Mouse (Mus musculus) cerebellum, adult 2 months (tissue): ENCODE measurements around the gene Lbx1. TPM values are rescaled to one million over a fixed set of nuclear protein-coding genes. Genes with fewer than 3 reads are reported as not detected.
A peak's percentile ranks its signal among the peaks of the same experiment; 100 is the strongest.

Experiments
- DNase-seq, 2 experiments: peaks; one replicate each; pipeline ENCODE4 v3.0.0; 2021
- H3K27ac ChIP-seq: fragments of 200-500 bp; 2 replicates; pipeline ENCODE4 v1.5.1; 2012; ENCODE audit warnings: low read length, control low read depth, inconsistent platforms; ENCODE audit not compliant: insufficient read depth
- H3K27me3 ChIP-seq: fragments of 200-500 bp; 2 replicates; pipeline ENCODE4 v1.6.1; 2012; ENCODE audit warnings: inconsistent platforms, mild to moderate bottlenecking, low read length, moderate library complexity; ENCODE audit not compliant: control insufficient read depth, insufficient read depth
- H3K4me1 ChIP-seq: fragments of 200-500 bp; 2 replicates; pipeline ENCODE4 v1.6.1; 2011; ENCODE audit warnings: low read length; ENCODE audit not compliant: control insufficient read depth, insufficient read depth
- H3K4me3 ChIP-seq: fragments of 200-500 bp; replicated peaks from 2 replicates; pipeline ENCODE3; 2011; ENCODE audit warnings: mild to moderate bottlenecking, low read depth, low read length, control low read depth; ENCODE audit not compliant: insufficient read depth
- CTCF ChIP-seq: fragments of 200-500 bp; IDR thresholded peaks from 2 replicates; pipeline ENCODE4 v1.5.1; 2011; ENCODE audit warnings: low read depth, mild to moderate bottlenecking, control low read depth, low read length, moderate library complexity, borderline replicate concordance; ENCODE audit not compliant: insufficient read depth
- POLR2A ChIP-seq: fragments of 200-500 bp; IDR thresholded peaks from 2 replicates; pipeline ENCODE4 v1.6.1; 2011; ENCODE audit warnings: low read length, control low read depth, borderline replicate concordance; ENCODE audit not compliant: insufficient read depth
- WGBS: fragments of 180-500 bp; shearing (Covaris S2); methylation state at CpG from one replicate; pipeline ENCODE4 v1.1.7; 2018; 5-methylcytosine and 5-hydroxymethylcytosine counted together
- polyA plus RNA-seq: library from polyadenylated mRNA; depleted of rRNA; stranded (reverse); fragments of >200 nt; gene quantifications from 2 replicates; pipeline ENCODE4 v1.2.3, GENCODE M21; 2012; rRNA removed

Gene Lbx1
- 5.4 and 6.0 TPM in 2 replicates for polyA plus RNA-seq

DNA sequence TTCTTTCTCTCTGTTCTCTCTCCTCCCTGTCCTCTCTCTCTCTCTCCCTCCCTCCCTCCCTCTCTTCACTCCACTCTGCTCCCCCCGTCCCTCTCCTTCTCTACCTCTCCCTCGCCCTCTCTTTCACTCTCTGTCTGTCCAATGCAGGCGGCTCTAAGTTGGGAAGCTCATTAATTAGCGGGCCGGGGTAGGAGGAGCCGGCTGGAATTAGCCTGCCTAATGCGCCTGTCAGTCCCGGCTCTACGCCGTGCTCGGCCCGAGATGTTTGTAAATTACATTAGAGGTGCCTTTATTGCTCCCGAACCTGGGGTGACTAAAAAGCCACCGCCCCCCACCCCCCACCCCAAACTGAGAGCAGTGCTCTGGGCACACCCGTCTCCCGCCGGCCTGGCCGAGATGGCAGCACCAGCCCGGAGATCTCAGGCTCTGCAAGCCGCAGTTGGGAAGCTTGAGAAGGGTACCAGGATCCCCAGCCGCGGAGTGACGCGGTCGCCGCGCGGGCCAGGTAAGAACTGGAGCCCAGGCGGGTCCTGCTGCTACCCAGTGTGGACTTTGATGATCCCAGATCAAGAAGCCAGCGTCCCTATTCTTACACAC lies at the start of gene Lbx1:
TSS of gene Lbx1 (minus strand) at position 47 of the 597 bp plus-strand sequence.
- Histone ChIP-seq H3K27ac (no peak within 1 kb of the TSS), H3K4me3 (no peak within 1 kb of the TSS), H3K27me3 (peaks cover 37% of the 10 kb centered on the region; the same call in 1 of the 2 replicates), H3K4me1 (no peaks in the 10 kb centered on the region)
- DNase-seq = peak in 1 of 2 experiments; percentile 36
- TF ChIP-seq CTCF (no peak), POLR2A (no peak)
- WGBS = 2% methylated on average over 30 of the region's 30 CpGs

DNA sequence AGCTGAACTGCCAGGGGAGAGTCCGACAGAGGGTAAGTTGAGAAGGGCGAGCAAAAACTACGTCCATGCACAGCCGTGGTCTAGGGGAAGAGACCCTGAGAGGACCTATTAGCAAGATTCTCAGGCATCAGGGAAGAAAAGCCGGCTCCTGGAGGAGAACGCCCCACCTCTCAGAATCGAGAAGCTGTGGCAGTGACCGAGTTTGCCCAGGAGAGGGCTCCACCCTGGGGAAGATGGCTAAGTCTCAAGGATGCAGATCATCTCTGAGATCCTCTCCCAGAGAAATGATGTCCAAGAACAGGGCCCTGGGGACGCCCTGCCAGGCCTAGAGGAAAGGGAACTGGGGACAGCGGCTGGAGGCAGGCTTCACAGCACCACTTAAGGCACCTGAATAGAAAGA lies 47.7 kb upstream of the Lbx1 start:
- H3K4me1 ChIP-seq = no peaks in the 10 kb centered on the region
- no peak overlapping the region for H3K4me3 ChIP-seq
- 9% methylated on average over 10 of the region's 10 CpGs for WGBS
- TF ChIP-seq POLR2A (no peak), CTCF (peak; percentile 78)
- no peak overlapping the region for H3K27ac ChIP-seq
- H3K27me3 ChIP-seq = no peaks in the 10 kb centered on the region; the same call in 1 of the 2 replicates
- DNase-seq = peak; percentile 68 to 85

DNA sequence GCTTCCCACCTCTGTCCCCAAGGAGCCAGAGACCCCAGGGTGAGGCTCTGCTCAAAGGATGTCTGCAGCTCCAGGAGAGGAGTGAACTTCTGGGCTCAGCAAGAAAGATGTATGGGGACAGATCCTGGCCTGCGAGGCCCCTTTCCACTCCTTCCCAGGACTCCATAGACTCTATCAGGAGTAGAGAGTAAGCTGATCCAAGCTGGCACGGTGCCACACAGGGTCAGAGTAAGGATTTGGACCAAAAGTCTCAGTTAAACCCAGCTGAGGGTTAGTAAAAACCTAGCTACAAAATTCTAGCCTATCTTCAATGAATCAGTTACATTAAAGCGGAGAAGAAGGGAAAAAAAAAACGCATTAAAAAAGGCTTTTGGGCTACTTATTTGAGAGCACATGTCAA lies 40.6 kb upstream of the Lbx1 start:
- H3K4me1 ChIP-seq = no peaks in the 10 kb centered on the region
- TF ChIP-seq POLR2A (no peak), CTCF (no peak)
- H3K4me3 ChIP-seq = no peak overlapping the region
- H3K27ac ChIP-seq = no peak overlapping the region
- H3K27me3 ChIP-seq = no peaks in the 10 kb centered on the region
- 63% methylated on average over 4 of the region's 4 CpGs for WGBS
- no peak for DNase-seq

DNA sequence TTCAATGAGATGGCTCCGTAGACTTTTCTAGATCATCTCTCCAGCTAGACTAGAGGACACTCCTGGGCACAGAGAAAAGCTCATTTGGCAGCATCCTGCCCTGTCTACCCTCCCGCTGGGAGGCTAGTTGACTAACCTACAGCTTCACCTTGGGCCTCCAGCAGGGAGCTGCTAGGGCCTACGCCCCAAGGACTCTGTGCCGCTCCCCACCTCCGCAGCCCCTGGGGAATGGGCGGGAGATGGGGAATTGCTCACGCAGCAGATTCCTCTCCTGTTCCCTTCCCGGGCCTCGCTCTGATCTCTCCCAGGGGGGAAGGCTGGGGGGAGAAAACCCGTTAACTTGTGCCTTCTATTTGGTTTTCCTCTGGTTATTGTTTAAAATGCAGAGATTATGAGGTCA lies 36.4 kb upstream of the Lbx1 start:
- H3K4me3 ChIP-seq = no peak overlapping the region
- no peak overlapping the region for H3K27ac ChIP-seq
- TF ChIP-seq CTCF (no peak), POLR2A (no peak)
- 54% methylated on average over 10 of the region's 10 CpGs for WGBS
- no peak for DNase-seq
- no peaks in the 10 kb centered on the region for H3K4me1 ChIP-seq
- no peaks in the 10 kb centered on the region for H3K27me3 ChIP-seq

DNA sequence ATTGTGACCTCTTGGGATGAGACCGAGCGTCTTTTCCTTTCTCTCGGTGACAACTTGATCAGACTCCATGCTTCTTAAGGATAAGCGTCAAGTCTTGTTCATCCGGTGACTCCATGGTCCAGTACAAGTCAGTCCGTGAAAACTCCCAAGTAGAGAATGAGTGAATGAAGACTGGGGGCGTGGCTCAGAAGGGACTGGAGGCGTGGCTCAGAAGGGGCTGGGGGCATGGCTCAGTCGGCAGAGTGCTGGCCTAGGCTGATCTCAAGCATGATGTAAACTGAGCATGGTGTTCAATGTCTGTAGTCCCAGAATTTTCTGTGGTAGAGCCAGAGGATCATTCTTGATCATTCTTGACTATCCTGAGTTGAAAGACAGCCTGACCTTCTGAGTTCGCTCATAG lies 27.4 kb upstream of the Lbx1 start:
- no peak for TF ChIP-seq POLR2A
- TF ChIP-seq CTCF = no peak
- H3K27ac ChIP-seq = no peak overlapping the region
- no peak overlapping the region for H3K4me3 ChIP-seq
- no peak for DNase-seq
- H3K27me3 ChIP-seq = no peaks in the 10 kb centered on the region
- no peaks in the 10 kb centered on the region for H3K4me1 ChIP-seq
- 67% methylated on average over 10 of the region's 10 CpGs for WGBS

DNA sequence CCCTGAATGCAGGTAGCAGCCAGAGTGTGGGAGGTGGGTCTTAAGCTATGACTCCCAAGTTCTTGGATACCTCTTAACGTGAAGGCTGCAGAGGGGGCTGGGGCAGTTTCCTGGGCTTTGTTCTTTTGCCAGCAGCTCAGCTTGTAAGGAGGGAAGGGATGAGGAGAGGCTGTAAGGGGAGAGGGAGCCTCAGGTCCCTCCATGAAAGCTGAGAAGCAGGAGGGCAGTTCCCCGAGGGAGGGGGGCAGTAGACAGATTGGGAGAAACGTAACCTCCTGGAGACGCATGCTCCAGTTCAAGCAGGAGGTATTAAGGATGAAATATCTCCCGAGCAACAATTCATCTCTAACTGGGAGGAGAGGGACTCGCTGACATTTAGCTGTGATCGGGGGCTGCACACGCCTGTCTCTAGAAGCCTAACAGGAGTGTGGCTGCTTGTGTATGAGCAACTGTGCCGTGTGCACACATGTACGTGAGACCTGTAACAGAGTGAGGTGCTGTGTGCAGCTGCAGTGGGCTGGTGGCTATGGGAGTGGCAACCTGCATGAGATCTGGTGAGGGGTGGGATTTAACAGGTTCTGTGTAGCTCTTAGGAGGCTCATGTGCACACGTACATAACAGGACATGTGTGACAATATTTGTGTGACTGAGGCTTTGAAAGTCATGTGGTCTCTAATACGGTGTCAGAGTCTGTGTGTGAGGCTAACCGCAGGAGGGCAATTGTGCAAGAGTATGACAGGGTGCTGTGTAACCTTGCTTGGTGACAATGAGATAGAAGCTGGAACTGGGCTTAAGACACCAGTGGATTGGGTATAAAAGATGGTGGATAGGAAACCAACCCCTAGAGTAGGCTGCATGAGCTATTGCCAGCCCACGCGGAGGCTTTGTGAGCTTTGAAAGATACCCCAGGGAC lies 22.1 kb upstream of the Lbx1 start:
- no peak for DNase-seq
- no peak overlapping the region for H3K4me3 ChIP-seq
- no peaks in the 10 kb centered on the region for H3K4me1 ChIP-seq
- no peaks in the 10 kb centered on the region for H3K27me3 ChIP-seq
- H3K27ac ChIP-seq = no peak overlapping the region
- TF ChIP-seq CTCF = no peak
- TF ChIP-seq POLR2A = no peak
- WGBS = 57% methylated on average over 15 of the region's 15 CpGs

DNA sequence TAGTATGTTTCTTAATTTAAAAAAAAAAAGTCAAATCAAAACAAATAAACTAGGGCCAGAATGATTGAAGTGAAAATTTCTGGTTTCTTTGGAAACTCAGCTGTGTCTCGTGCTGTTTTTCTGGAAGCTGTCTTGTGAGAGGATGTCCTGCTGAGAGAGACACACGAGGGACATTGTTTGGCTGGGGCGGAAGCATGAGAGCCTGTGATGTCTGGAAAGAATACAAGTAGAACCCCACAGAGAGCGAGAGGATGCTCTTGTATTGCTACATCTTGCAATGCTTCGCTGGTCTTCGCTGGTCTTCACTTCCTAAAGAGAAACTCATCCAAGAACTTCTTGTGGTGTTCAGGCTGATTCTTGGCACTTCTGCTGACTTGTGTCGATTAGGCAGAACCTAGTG lies 19.2 kb upstream of the Lbx1 start:
- WGBS = 25% methylated on average over 7 of the region's 7 CpGs

More for the DNA sequence above, 19.2 kb upstream of the Lbx1 start:
- H3K4me1 ChIP-seq = no peaks in the 10 kb centered on the region; the same call in 1 of the 2 replicates
- H3K4me3 ChIP-seq = no peak overlapping the region
- no peak for DNase-seq
- H3K27ac ChIP-seq = no peak overlapping the region
- TF ChIP-seq POLR2A (no peak), CTCF (no peak)
- H3K27me3 ChIP-seq = no peaks in the 10 kb centered on the region; the same call in 1 of the 2 replicates
